Mouse (Mus musculus) megakaryocyte, embryonic 14.5 days (primary cell): ENCODE measurements at regions not wholly inside any gene's neighbourhood (a gene's known extent, or its start where the extent isn't known, plus 50 kb on each side); places are given as distances from the start of the nearest gene placed in this dataset.

Experiments used
- H3K27me3 ChIP-seq: replicated peaks from 2 replicates; pipeline ENCODE3; 2012; ENCODE audit warnings: inconsistent platforms
- H3K36me3 ChIP-seq: replicated peaks from 2 replicates; pipeline ENCODE3; 2012; ENCODE audit warnings: low read length, inconsistent platforms, mixed read lengths
- H3K4me1 ChIP-seq: 2 replicates; pipeline ENCODE4 v1.6.1; 2012; ENCODE audit warnings: inconsistent platforms
- H3K4me3 ChIP-seq: replicated peaks from 2 replicates; pipeline ENCODE3; 2012; ENCODE audit warnings: moderate library complexity, mild to moderate bottlenecking, inconsistent platforms
- H3K9me3 ChIP-seq: 2 replicates; pipeline ENCODE4 v1.6.1; 2012; ENCODE audit warnings: inconsistent platforms
- FLI1 ChIP-seq: IDR thresholded peaks from 2 replicates; pipeline ENCODE4 v1.6.1; 2012; ENCODE audit warnings: low read length, inconsistent platforms, mixed read lengths
- GATA1 ChIP-seq: IDR thresholded peaks from 3 replicates; pipeline ENCODE4 v1.6.1; 2012; ENCODE audit warnings: mixed read lengths, low read length, inconsistent platforms, borderline replicate concordance

DNA sequence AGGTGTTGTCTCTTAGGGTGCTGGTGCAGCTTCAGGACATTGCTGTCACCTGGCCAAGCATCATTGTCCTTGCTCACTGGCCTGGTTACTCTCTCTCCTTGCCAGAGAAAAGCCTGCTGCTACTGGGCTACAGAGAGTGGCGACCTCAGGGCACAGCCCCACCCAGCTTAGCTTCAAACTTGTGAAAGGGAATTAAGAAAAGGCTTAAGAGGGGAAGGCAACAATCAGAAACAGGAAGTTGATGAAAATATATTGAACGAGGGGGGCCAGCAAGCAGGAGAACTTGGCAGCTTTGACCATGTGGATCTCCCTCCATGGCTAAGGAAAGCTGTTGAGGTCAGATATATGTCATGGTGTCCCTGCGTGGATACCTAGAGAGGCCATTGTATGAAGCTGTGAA, 151.1 kb downstream of the Cd24a start:
- peaks cover 9% of the 10 kb centered on the region for H3K36me3 ChIP-seq
- TF ChIP-seq GATA1 = no peak
- TF ChIP-seq FLI1 = no peak
- peaks cover 11% of the 10 kb centered on the region for H3K9me3 ChIP-seq
- H3K4me3 ChIP-seq = no peak overlapping the region
- H3K4me1 ChIP-seq = peaks cover 30% of the 10 kb centered on the region
- H3K27me3 ChIP-seq = no peaks in the 10 kb centered on the region

DNA sequence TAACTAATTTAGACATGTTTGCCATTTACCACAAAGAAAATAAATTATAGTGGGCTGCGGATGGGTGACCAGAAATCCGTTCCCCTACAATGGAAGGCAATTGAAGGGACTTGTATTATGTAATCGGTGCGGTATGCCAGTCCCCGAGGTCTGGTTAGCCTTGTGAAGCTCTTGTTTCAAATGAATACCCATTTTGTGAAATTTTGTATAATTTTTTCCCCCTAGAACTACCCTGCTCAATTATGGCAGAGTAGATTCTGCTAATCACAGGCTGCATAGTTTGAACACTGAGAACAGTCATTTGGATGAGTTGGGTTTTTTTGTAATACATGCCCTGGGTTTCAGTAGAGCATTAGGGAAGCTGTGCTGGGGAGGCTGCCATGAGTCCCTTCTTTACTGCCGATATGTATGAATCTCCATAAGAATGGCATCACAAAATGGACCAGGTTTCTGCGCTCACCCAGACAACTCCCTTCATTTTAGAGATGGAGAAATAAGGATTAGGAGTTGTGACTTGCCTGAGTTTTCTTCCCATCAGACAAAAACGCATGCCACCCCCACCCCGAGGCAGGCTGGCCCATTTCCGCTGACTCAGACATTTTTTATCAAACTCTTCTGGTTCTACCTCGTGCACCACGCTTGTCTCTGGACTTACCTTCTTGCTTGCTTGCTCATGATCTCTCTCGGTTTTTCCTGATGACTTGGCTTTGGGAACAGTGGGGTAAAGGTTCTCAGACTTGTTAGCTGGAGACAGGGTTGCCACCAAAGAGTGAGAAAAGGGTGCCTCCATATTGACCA, 155.7 kb downstream of the Cd24a start:
- peaks cover 9% of the 10 kb centered on the region for H3K36me3 ChIP-seq
- no peaks in the 10 kb centered on the region for H3K27me3 ChIP-seq
- H3K4me1 ChIP-seq = peaks cover 18% of the 10 kb centered on the region
- H3K4me3 ChIP-seq = no peak overlapping the region
- TF ChIP-seq FLI1 (no peak), GATA1 (no peak)
- peaks cover 16% of the 10 kb centered on the region for H3K9me3 ChIP-seq

DNA sequence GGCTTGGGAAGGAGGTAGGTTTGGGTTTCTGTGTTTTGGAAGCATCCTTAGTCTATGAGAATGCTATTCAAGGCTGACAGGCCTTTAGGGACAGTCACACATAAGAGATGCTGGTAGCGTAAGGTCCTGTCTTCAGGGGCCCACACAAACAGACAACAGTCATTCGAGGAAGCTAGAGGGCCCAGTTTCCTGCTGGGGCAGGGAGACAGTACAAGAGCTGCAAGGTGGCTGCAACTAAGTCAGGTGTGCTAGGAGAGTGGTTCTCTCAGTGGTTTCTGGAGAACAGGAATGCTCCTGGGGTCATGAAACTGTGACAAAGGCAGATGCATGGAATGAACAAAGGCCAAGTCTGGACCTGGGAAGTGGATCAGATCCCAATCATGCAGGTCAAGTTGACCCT, 161.1 kb downstream of the Cd24a start:
- H3K4me3 ChIP-seq = no peak overlapping the region
- H3K4me1 ChIP-seq = peaks cover 51% of the 10 kb centered on the region
- no peaks in the 10 kb centered on the region for H3K36me3 ChIP-seq
- H3K27me3 ChIP-seq = peaks cover 2% of the 10 kb centered on the region
- TF ChIP-seq GATA1 = no peak
- TF ChIP-seq FLI1 = no peak
- H3K9me3 ChIP-seq = 0 out of 2 replicates have a peak, but pooled peaks cover 5% of the 10 kb centered on the region

DNA sequence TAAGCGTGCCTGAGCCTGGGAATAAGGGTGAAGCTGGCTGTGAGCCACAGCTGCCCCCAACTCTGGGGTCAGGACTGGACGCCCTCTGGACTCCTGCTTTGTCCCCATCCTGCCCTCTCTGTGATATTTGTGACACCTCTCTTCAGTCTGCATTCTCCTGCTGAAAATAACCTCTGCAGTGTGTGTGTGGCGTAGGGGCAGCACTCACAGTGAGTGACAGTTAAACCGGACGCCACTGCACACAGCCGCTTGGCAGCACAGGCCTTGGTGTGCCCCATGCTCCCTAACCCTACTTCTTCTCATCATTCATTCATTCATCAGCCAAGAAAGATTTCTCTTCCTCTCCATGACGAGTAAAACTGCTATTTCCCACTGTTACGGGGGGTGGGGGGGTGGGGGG, 161.6 kb downstream of the Cd24a start:
- Histone ChIP-seq H3K27me3 (peaks cover 2% of the 10 kb centered on the region), H3K36me3 (no peaks in the 10 kb centered on the region), H3K4me1 (peaks cover 51% of the 10 kb centered on the region), H3K4me3 (no peak overlapping the region), H3K9me3 (0 out of 2 replicates have a peak, but pooled peaks cover 8% of the 10 kb centered on the region)
- no peak for TF ChIP-seq FLI1
- no peak for TF ChIP-seq GATA1

DNA sequence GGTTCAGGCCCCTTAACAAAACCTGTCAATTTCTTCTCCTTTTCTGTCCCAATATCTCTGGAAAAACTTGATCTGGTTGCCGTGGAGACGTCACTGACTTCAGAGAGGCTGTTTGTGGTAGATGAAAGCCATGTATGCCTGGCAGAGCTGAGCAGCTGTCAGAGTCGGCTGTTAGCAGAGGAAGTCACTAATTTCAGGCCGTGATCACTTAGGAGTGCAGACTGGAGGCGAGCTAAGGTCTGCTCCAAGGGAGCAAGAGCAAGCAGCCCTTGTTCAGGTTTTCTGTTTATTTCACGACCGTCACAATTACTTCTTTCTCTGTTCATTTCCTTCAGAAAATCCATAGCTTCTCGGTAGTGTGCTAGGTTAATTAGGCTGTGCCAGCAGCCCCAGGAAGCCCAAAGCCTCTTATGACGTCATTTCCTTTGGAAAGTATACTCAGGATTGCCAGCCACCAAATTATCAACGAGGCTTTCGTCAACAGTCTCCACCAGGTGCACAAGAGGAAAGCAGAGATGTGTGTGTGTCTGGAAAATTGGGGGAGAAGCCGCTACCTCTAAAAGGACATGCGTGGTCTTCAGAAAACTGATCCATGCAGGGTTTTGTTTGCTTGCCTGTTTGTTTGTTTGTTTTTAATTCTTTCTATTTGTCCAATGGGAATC, 161.2 kb downstream of the Qrsl1 start:
- H3K27me3 ChIP-seq = peaks cover 2% of the 10 kb centered on the region
- H3K9me3 ChIP-seq = 0 out of 2 replicates have a peak, but pooled peaks cover 8% of the 10 kb centered on the region
- H3K4me3 ChIP-seq = peak overlapping the region; percentile 7
- H3K4me1 ChIP-seq = peaks cover 51% of the 10 kb centered on the region
- H3K36me3 ChIP-seq = no peaks in the 10 kb centered on the region
- TF ChIP-seq GATA1 (no peak), FLI1 (no peak)

DNA sequence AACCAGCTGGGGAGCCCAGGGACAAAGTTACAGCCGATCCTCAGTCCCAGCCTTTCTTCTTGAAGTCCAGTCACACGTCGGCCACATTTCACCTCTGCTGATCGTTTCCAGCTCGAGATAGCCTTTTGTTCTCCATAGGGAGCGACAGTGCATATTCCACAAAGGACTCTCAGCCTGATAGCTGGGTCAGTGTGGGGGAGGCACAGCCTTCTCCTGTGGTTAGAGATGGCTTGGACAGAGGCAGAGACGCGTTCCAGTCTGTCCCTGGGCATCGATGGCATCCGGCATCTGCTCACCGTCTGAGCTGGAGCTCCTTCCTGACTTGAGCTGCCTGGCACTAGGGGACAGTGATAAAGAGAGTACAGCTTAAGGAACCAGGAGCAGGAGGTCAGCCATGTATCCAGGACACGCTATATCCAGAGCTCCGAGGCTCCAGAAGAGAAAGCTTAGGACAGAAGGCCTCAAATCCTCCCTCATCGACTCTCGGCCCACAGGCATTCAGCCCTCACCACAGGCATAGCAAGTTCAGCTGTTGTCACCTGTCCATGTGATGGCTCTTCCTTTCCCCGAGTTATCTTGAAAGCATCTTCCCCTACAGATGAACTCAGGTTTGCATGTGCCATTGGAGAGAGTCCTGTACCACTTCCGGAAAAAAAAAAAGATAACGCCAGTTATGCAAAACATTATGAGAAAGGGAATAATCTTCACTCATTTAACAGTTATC, 160.0 kb downstream of the Qrsl1 start:
- Histone ChIP-seq H3K4me3 (peak overlapping the region; percentile 52), H3K9me3 (0 out of 2 replicates have a peak, but pooled peaks cover 4% of the 10 kb centered on the region), H3K27me3 (peaks cover 2% of the 10 kb centered on the region), H3K36me3 (no peaks in the 10 kb centered on the region), H3K4me1 (peaks cover 51% of the 10 kb centered on the region)
- TF ChIP-seq GATA1 (no peak), FLI1 (no peak)

DNA sequence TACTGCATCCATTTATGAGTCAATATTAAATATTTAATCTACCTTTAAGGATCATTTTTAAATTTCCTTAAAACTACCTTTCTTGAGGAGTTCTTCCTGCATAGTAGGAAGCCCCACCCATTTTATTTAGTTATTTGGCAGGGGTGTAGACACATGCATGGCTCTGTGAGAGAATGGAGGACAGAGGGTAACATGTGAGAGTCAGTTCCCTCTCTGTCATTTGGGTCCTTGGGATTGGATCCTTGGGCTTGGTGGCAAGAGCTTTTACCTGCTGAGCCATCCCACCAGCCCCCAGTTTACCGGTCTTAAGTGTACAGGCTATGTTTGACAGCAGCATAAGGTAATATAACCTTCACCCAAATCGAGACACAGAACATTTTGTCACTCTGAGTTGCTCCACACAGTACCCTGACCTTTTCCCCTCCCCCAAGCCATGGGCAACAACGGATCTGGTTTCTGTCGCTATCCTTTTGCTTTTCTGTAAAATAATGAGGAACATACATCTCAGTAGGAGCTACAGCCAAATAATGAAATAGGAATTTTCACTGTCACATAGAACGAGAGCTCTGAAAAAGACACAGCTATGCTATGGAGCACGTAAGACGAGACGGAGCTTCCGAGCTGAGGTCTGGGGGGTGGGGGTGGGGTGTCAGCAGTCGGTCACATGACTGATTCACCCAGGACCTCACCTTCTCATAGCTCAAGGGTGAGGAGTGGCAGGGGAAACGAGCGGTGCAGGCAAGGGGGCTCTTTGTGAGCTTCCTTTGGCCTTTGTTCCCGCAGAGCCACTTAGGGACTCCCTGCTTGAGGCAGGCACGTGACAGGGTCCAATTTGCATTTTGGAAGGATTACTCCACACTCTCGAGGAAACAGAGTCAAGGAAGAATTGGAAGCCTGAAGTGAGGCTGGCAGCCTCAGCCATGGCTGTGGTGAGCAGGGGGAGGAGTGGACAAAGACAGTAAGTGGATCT, 159.2 kb downstream of the Qrsl1 start:
- Histone ChIP-seq H3K4me3 (no peak overlapping the region), H3K4me1 (peaks cover 50% of the 10 kb centered on the region)

DNA sequence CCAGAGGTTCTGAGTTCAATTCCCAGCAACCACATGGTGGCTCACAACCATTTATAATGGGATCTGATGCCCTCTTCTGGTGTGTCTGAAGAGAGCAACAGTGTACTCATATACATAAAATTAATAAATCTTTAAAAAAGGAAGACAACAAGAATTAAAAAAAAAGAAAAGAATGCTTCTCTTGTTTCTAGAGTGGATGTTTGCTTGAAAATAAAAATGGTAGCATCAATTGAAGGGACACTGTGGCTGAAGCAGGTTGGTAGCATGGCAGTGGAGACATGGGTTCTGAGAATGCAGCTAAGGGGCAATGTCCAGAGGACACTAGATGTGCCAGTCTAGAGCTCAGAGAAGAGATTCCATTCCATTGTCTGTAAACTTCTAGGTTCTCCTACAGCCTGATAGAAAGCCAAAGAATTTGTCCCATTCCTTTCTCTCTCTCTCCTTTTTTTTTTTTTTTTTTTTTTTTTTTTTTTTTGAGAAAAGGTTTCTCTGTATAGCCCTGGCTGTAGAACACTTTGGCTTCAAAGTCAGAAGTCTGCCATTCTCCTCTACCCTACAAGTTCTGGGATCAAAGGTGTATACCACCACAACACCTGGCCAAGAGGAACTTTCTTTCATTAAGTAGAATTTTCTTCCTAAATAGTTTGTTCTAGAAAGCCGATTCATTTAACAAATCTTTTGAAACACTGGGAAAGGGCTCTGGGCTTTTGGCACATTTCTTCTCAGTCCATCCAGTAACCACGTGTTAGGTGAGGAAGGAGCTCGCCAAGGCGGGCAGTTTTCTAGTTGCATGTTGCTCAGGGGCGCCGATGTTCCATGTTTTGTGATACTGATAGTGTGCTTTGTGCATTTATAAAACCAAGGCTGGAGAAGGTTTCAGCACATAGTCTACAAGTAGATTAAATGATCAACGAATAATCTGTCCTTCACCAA, 158.1 kb downstream of the Qrsl1 start:
- Histone ChIP-seq H3K4me3 (no peak overlapping the region), H3K27me3 (peaks cover 2% of the 10 kb centered on the region), H3K36me3 (no peaks in the 10 kb centered on the region), H3K4me1 (peaks cover 42% of the 10 kb centered on the region), H3K9me3 (0 out of 2 replicates have a peak, but pooled peaks cover 4% of the 10 kb centered on the region)
- no peak for TF ChIP-seq GATA1
- TF ChIP-seq FLI1 = no peak

More for the DNA sequence above, 159.2 kb downstream of the Qrsl1 start:
- Histone ChIP-seq H3K36me3 (no peaks in the 10 kb centered on the region), H3K27me3 (peaks cover 2% of the 10 kb centered on the region), H3K9me3 (0 out of 2 replicates have a peak, but pooled peaks cover 4% of the 10 kb centered on the region)
- no peak for TF ChIP-seq GATA1
- TF ChIP-seq FLI1 = no peak
